Mouse (Mus musculus) forebrain, embryonic 11.5 days (tissue): ENCODE results near the gene Fmo5. TPM values are rescaled to one million over a fixed set of nuclear protein-coding genes. Genes with fewer than 3 reads are reported as not detected.

Source experiments
- microRNA-seq: library from miRNA; unstranded; fragments of <30 nt; microRNA quantifications from one replicate; pipeline ENCODE4, GENCODE M21; 2016; ENCODE audit not compliant: insufficient number of aligned reads
- polyA plus RNA-seq: library from polyadenylated mRNA; unstranded; fragments of >200 nt; fragmentation: Nextera tagmentation; extraction: Ambion mirVana; gene quantifications from 2 replicates; pipeline ENCODE4 v1.2.1, GENCODE M21; 2014

Gene Fmo5
- polyA plus RNA-seq, 1 experiment from 2014 or later: 0.69 TPM

Small RNA genes within 50 kb of the gene (microRNA-seq; reads per million reads assigned to microRNA genes)
- gene Mir7225: not detected

Other genes with a start within 250 kb of the Fmo5 start
- not detected in 2 replicates for gene Olfr1402, start 206.8 kb upstream of the Fmo5 start, polyA plus RNA-seq
- gene Chd1l, start 18.6 kb upstream of the Fmo5 start, polyA plus RNA-seq: 18.9 and 21.0 TPM in 2 replicates
- 6.8 and 7.6 TPM in 2 replicates for gene Prkab2, start 29.4 kb downstream of the Fmo5 start, polyA plus RNA-seq
- gene Gm17651, start 45.9 kb downstream of the Fmo5 start, polyA plus RNA-seq: not detected in 2 replicates